Mouse (Mus musculus): ENCODE measurements at regions not wholly inside any gene's neighbourhood (a gene's known extent, or its start where the extent isn't known, plus 50 kb on each side); places are given as distances from the start of the nearest gene placed in this dataset.

DNA sequence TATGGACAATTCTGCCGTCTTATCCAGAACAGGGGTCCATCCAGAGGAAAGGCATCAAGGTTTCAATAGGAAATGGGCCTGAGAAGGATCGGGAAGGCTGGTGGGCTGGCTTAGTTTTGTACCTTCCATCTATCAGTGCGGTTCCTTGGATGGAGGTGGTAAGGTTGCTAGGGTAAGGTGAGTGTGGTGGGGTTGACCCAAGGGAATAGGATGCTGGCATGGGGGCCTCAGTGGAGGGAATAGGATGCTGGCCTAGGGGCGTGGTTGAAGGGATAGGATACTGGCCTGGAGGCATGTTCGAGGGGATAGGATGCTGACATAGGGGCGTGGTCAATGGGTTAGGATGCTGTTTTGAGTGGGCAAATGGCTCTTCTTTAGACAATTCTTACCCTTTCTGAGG lies 82.6 kb upstream of the Sel1l start:
- no peak for TF ChIP-seq GATA1 (IDR thresholded peaks at IDR 0.05; ENCODE audit: borderline replicate concordance, low read length)
- TF ChIP-seq FLI1 (IDR thresholded peaks at IDR 0.05; ENCODE audit: low read length) = no peak

All from megakaryocyte, embryonic 14.5 days (primary cell).